Comparison of ENCODE assay signal across 15 mouse cellular contexts in the genomic region with DNA sequence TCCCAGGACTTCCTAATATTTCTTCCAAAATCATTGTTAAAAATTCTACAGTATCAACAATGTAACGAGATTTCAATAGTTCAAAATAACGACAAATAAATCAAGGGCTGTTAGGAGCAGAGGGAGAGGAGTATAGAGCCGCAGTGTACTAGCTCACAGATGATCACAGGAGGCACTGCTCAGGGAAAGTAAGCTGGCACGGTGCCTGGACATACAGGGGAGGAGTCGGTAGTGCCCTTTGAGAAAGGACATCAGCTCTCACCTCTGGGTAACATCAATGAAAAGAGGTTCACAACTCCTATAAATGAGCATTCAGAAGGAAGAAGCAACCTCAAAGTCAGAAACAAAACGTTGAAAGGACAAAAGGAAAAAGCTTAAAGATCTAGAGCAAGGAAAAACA. TPM values are rescaled to one million over a fixed set of nuclear protein-coding genes. Genes with fewer than 3 reads are reported as not detected.
DNase-seq lines count a peak whose midpoint lies in the region; ATAC-seq lines count a peak whose summit lies in the region.
"Had no signal": no experiment of that assay in that cellular context is flagged by ENCODE, and none has a peak within 500 bp of the region (broad histone marks: within the 10 kb centered on the region; RNA-seq: fewer than 3 reads in every experiment).

No protein-coding gene starts in this region.

- ATAC-seq in heart, embryonic 12.5 days (ENCODE audit: insufficient number of reproducible peaks, low FRiP score), result no peak

- no peaks in the 10 kb centered on the region for H3K27me3 ChIP-seq in heart, embryonic 12.5 days (replicated peaks)
- H3K27me3 ChIP-seq: hindbrain, embryonic 13.5 days; limb, embryonic 15.5 days; megakaryocyte, embryonic 14.5 days; neural tube, embryonic 13.5 days had no signal

- intact Hi-C loops in left cerebral cortex, postnatal 4 days (cut with DNase I), result no loop called here

- WGBS in heart, embryonic 12.5 days, result 40% methylated on average over 6 of the region's 6 CpGs

- H3K9me3 ChIP-seq in heart, embryonic 12.5 days (replicated peaks), result no peaks in the 10 kb centered on the region
- H3K9me3 ChIP-seq: embryonic facial prominence, embryonic 10.5 days; hindbrain, embryonic 13.5 days; limb, embryonic 15.5 days; megakaryocyte, embryonic 14.5 days; neural tube, embryonic 13.5 days had no signal

- H3K36me3 ChIP-seq in heart, embryonic 12.5 days, result peaks cover 62% of the 10 kb centered on the region

- peak; percentile 42 for DNase-seq in adrenal gland, adult 2 months
- no peak for DNase-seq in adrenal gland, adult 8-10 months
- DNase-seq in left cerebral cortex, postnatal 4 days, result peak; percentile 35
- no peak for DNase-seq in left cerebral cortex, adult 11 months (ENCODE audit: low spot score)
- peak; percentile 82 to 87 for DNase-seq in kidney, postnatal 25 days
- DNase-seq in ovary, postnatal 14 days (ENCODE audit: low spot score), result no peak
- no peak for DNase-seq in ovary, adult 18-20 months (ENCODE audit: low spot score)
- DNase-seq: spleen, adult 18-20 months; thymus, postnatal 36 days had no signal

- no peak overlapping the region for H3K9ac ChIP-seq in heart, embryonic 12.5 days
- H3K9ac ChIP-seq: hindbrain, embryonic 13.5 days; limb, embryonic 15.5 days; neural tube, embryonic 13.5 days had no signal

- peaks cover 13% of the 10 kb centered on the region for H3K4me1 ChIP-seq in heart, embryonic 12.5 days (replicated peaks)
- H3K4me1 ChIP-seq: embryonic facial prominence, embryonic 10.5 days; hindbrain, embryonic 13.5 days; limb, embryonic 15.5 days had no signal

- peak overlapping the region; percentile 86 for H3K27ac ChIP-seq in heart, embryonic 12.5 days (ENCODE audit: poor library complexity, severe bottlenecking)
- H3K27ac ChIP-seq: embryonic facial prominence, embryonic 10.5 days; hindbrain, embryonic 13.5 days; limb, embryonic 15.5 days; neural tube, embryonic 13.5 days had no signal

- no peak overlapping the region for H3K4me2 ChIP-seq in heart, embryonic 12.5 days
- H3K4me2 ChIP-seq: hindbrain, embryonic 13.5 days; limb, embryonic 15.5 days; neural tube, embryonic 13.5 days had no signal

- H3K4me3 ChIP-seq in heart, embryonic 12.5 days, result no peak overlapping the region
- H3K4me3 ChIP-seq: embryonic facial prominence, embryonic 10.5 days; hindbrain, embryonic 13.5 days; limb, embryonic 15.5 days; megakaryocyte, embryonic 14.5 days; neural tube, embryonic 13.5 days had no signal

RNA-seq across cellular contexts. Expression of gene Traf5, which starts 16.8 kb away (rescaled TPM):
- total RNA-seq in adrenal gland, adult 2 months (2021), result 10 to 100 TPM in 1 of 2 experiments, 1 to 10 TPM in 1; 2.9 to 10.3 TPM
- 1.7 and 2.0 TPM in 2 replicates for polyA plus RNA-seq in adrenal gland, adult 2 months (2012; rRNA removed)
- total RNA-seq in adrenal gland, adult 8-10 months (2022), result 10 to 100 TPM in 1 of 4 experiments, 1 to 10 TPM in 3; 4.5 to 15.4 (median 7.7) TPM
- total RNA-seq in left cerebral cortex, postnatal 4 days (2021), result 1 to 10 TPM; 3.4 to 4.6 TPM
- polyA plus RNA-seq in heart, embryonic 12.5 days (2016; fragmentation: Nextera tagmentation; extraction: Ambion mirVana), result 10.6 and 10.8 TPM in 2 replicates

RNA-seq across cellular contexts. Expression of gene Rcor3, which starts 28.7 kb away (rescaled TPM):
- 10 to 100 TPM; 20.7 to 23.8 TPM for total RNA-seq in adrenal gland, adult 2 months (2021)
- 36.9 and 41.5 TPM in 2 replicates for polyA plus RNA-seq in adrenal gland, adult 2 months (2012; rRNA removed)
- total RNA-seq in adrenal gland, adult 8-10 months (2022), result 10 to 100 TPM; 22.5 to 35.7 (median 28.8) TPM
- total RNA-seq in left cerebral cortex, postnatal 4 days (2021), result 10 to 100 TPM; 58.1 to 69.2 TPM
- polyA plus RNA-seq in heart, embryonic 12.5 days (2016; fragmentation: Nextera tagmentation; extraction: Ambion mirVana), result 31.3 and 31.6 TPM in 2 replicates

Comparison
In these comparisons a context has a peak if more than half of its experiments do, and no peak if none do; other contexts are left out.
1. DNase-seq: peak in adrenal gland, adult 2 months (single experiment), left cerebral cortex, postnatal 4 days (single experiment) and kidney, postnatal 25 days (2 of 2); none in adrenal gland, adult 8-10 months (single experiment), left cerebral cortex, adult 11 months (single experiment), ovary, postnatal 14 days (single experiment) and ovary, adult 18-20 months (single experiment).